14 mouse cellular contexts compared by ENCODE assay signal in the genomic region with DNA sequence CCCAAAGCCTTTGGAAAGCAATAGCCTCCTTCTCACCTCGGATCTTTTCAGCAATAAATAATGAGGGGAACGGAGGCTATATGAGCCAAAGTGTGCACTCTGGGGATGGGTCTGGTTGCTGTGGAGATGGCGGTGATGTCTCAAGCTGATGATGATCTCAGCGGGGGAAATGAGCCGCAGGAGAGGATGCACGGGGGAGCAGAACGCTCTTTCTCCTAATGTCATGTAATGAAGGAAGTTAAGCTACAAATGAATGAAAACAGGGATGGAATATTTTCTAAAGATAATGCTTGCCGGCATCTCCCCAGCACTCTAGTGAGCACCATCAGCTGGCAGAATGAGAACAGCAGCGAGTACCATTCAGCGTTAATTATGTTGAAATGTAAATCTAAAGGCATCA.
DNase-seq lines count a peak whose midpoint lies in the region; ATAC-seq lines count a peak whose summit lies in the region.
"Had no signal": no experiment of that assay in that cellular context is flagged by ENCODE, and none has a peak within 500 bp of the region (broad histone marks: within the 10 kb centered on the region; RNA-seq: fewer than 3 reads in every experiment).

No protein-coding gene starts in this region.

- peak; percentile 5 for DNase-seq in gastrocnemius, postnatal 14 days
- DNase-seq in gastrocnemius, postnatal 25 days, result no peak
- DNase-seq in right cerebral cortex, adult 2 months (ENCODE audit: low spot score in 2 of 2), result peak; percentile 34 to 37
- no peak for DNase-seq in right cerebral cortex, adult 18-20 months
- DNase-seq in right cerebral cortex, postnatal 4 days, result peak; percentile 19
- no peak for DNase-seq in cerebellum, adult 18-20 months
- DNase-seq: cerebellum, adult 11 months had no signal

- H3K36me3 ChIP-seq in hindbrain, embryonic 16.5 days (ENCODE audit: control insufficient read depth, insufficient read depth, low read length), result no peaks in the 10 kb centered on the region
- no peaks in the 10 kb centered on the region for H3K36me3 ChIP-seq in intestine, embryonic 15.5 days
- H3K36me3 ChIP-seq: heart, embryonic 10.5 days; liver, embryonic 12.5 days had no signal

- peak overlapping the region; percentile 5; the same call in 1 of the 2 replicates for H3K4me3 ChIP-seq in hindbrain, embryonic 16.5 days (ENCODE audit: low read length)
- no peak overlapping the region for H3K4me3 ChIP-seq in intestine, embryonic 15.5 days (replicated peaks)
- H3K4me3 ChIP-seq: heart, embryonic 10.5 days; liver, embryonic 12.5 days had no signal

- H3K4me1 ChIP-seq in hindbrain, embryonic 16.5 days (ENCODE audit: control insufficient read depth, insufficient read depth, low read depth, low read length), result peaks cover 20% of the 10 kb centered on the region
- no peaks in the 10 kb centered on the region for H3K4me1 ChIP-seq in intestine, embryonic 15.5 days (replicated peaks)
- H3K4me1 ChIP-seq: heart, embryonic 10.5 days; liver, embryonic 12.5 days had no signal

- H3K27me3 ChIP-seq in hindbrain, embryonic 16.5 days (replicated peaks; ENCODE audit: control insufficient read depth, insufficient read depth, low read length), result no peaks in the 10 kb centered on the region
- no peaks in the 10 kb centered on the region for H3K27me3 ChIP-seq in intestine, embryonic 15.5 days (replicated peaks)
- H3K27me3 ChIP-seq: liver, embryonic 12.5 days had no signal

- no peaks in the 10 kb centered on the region for H3K9me3 ChIP-seq in hindbrain, embryonic 16.5 days (ENCODE audit: control insufficient read depth, low read length)
- no peaks in the 10 kb centered on the region for H3K9me3 ChIP-seq in intestine, embryonic 15.5 days
- H3K9me3 ChIP-seq: heart, embryonic 10.5 days; liver, embryonic 12.5 days had no signal

- H3K9ac ChIP-seq in hindbrain, embryonic 16.5 days (ENCODE audit: low read depth, low read length), result 0 out of 2 replicates have a peak overlapping the region, but pooled peaks have one; percentile 2
- H3K9ac ChIP-seq in intestine, embryonic 15.5 days, result no peak overlapping the region
- H3K9ac ChIP-seq: liver, embryonic 12.5 days had no signal

- H3K27ac ChIP-seq in hindbrain, embryonic 16.5 days (ENCODE audit: low read depth, low read length), result peak overlapping the region; percentile 32; the same call in 1 of the 2 replicates
- H3K27ac ChIP-seq in intestine, embryonic 15.5 days, result no peak overlapping the region
- H3K27ac ChIP-seq: heart, embryonic 10.5 days; kidney, postnatal 0 days; liver, embryonic 12.5 days; stomach, postnatal 0 days had no signal

- intact Hi-C loops in gastrocnemius, postnatal 14 days (cut with DNase I; ENCODE audit: low total_unique reads), result no loop called here

- peak; percentile 41 for ATAC-seq in hindbrain, embryonic 16.5 days
- ATAC-seq in intestine, embryonic 15.5 days, result no peak
- ATAC-seq: CD4-positive, CD25-positive, alpha-beta regulatory T cell, adult 4 months; liver, embryonic 12.5 days had no signal

- 14% methylated on average over 10 of the region's 10 CpGs for WGBS in hindbrain, embryonic 16.5 days
- 73% methylated on average over 10 of the region's 10 CpGs for WGBS in intestine, embryonic 15.5 days

- peak overlapping the region; percentile 46 for H3K4me2 ChIP-seq in hindbrain, embryonic 16.5 days (ENCODE audit: low read length)
- H3K4me2 ChIP-seq in intestine, embryonic 15.5 days (replicated peaks), result no peak overlapping the region
- H3K4me2 ChIP-seq: liver, embryonic 12.5 days had no signal

Comparison
In these comparisons a context has a peak if more than half of its experiments do, and no peak if none do; other contexts are left out.
1. DNase-seq: peak in gastrocnemius, postnatal 14 days (single experiment), right cerebral cortex, adult 2 months (2 of 2) and right cerebral cortex, postnatal 4 days (single experiment); none in gastrocnemius, postnatal 25 days (single experiment), right cerebral cortex, adult 18-20 months (single experiment) and cerebellum, adult 18-20 months (0 of 2).